Mouse (Mus musculus): ENCODE data around the gene Pirb. TPM values are rescaled to one million over a fixed set of nuclear protein-coding genes. Genes with fewer than 3 reads are reported as not detected.
A peak's percentile ranks its signal among the peaks of the same experiment; 100 is the strongest.

The Pirb gene
- polyA plus RNA-seq, 1 experiment, result 0.51 TPM

- Histone ChIP-seq H3K36me3 (ENCODE audit: control insufficient read depth, insufficient read depth, low read length) (no peaks in the 10 kb centered on the region), H3K27me3 (ENCODE audit: control insufficient read depth, insufficient read depth, low read length) (no peaks in the 10 kb centered on the region), H3K27ac (ENCODE audit: control insufficient read depth, insufficient read depth, low read depth, low read length) (no peak overlapping the region), H3K4me3 (ENCODE audit: control insufficient read depth, low read depth, low read length) (peak overlapping the region; percentile 6), H3K4me1 (ENCODE audit: control insufficient read depth, insufficient read depth, low read length) (peaks cover 21% of the 10 kb centered on the region)
- no peak for TF ChIP-seq POLR2A (IDR thresholded peaks at IDR 0.05; ENCODE audit: control insufficient read depth, low read depth, low read length)
- no peak for TF ChIP-seq CTCF (IDR thresholded peaks at IDR 0.05; ENCODE audit: control insufficient read depth, insufficient read depth, insufficient replicate concordance, low read depth, low read length)
Measured at GRCm38 (mm10) chr7:3666921-3667391, 53.2 kb downstream of the Pirb start.

GRCm38 (mm10) chr7:3665215-3666114 lies 54.7 kb downstream of the Pirb start, which contains the start of gene Leng1:
TSS of gene Leng1 (minus strand) at chr7:3665840.
- H3K4me3 ChIP-seq (ENCODE audit: control insufficient read depth, low read depth, low read length), result peak within 1 kb of the TSS; percentile 94
- peak within 1 kb of the TSS; percentile 81 for H3K27ac ChIP-seq (ENCODE audit: control insufficient read depth, insufficient read depth, low read depth, low read length)
- peaks cover 13% of the 10 kb centered on the region for H3K4me1 ChIP-seq (ENCODE audit: control insufficient read depth, insufficient read depth, low read length)
- no peaks in the 10 kb centered on the region; the same call in 1 of the 2 replicates for H3K36me3 ChIP-seq (ENCODE audit: control insufficient read depth, insufficient read depth, low read length)
- TF ChIP-seq POLR2A (IDR thresholded peaks at IDR 0.05; ENCODE audit: control insufficient read depth, low read depth, low read length) (peak; percentile 82), CTCF (IDR thresholded peaks at IDR 0.05; ENCODE audit: control insufficient read depth, insufficient read depth, insufficient replicate concordance, low read depth, low read length) (no peak)
- no peaks in the 10 kb centered on the region for H3K27me3 ChIP-seq (ENCODE audit: control insufficient read depth, insufficient read depth, low read length)

- Histone ChIP-seq H3K4me1 (ENCODE audit: control insufficient read depth, insufficient read depth, low read length) (peaks cover 13% of the 10 kb centered on the region), H3K4me3 (ENCODE audit: control insufficient read depth, low read depth, low read length) (peak overlapping the region; percentile 94), H3K27me3 (ENCODE audit: control insufficient read depth, insufficient read depth, low read length) (no peaks in the 10 kb centered on the region), H3K27ac (ENCODE audit: control insufficient read depth, insufficient read depth, low read depth, low read length) (peak overlapping the region; percentile 59), H3K36me3 (ENCODE audit: control insufficient read depth, insufficient read depth, low read length) (peaks cover 2% of the 10 kb centered on the region)
- TF ChIP-seq CTCF (IDR thresholded peaks at IDR 0.05; ENCODE audit: control insufficient read depth, insufficient read depth, insufficient replicate concordance, low read depth, low read length), result no peak
- no peak for TF ChIP-seq POLR2A (IDR thresholded peaks at IDR 0.05; ENCODE audit: control insufficient read depth, low read depth, low read length)
Measured at GRCm38 (mm10) chr7:3664524-3665214, 55.5 kb downstream of the Pirb start.

Other genes starting within 250 kb of the Pirb start
- gene Tarm1, start 217.8 kb downstream of the Pirb start, polyA plus RNA-seq (2012; rRNA removed), result 0.84 and 1.3 TPM in 2 replicates
- 1.9 and 3.2 TPM in 2 replicates for gene Oscar, start 104.2 kb downstream of the Pirb start, polyA plus RNA-seq (2012; rRNA removed)
- 99.6 and 122 TPM in 2 replicates for gene Ndufa3, start 103.0 kb downstream of the Pirb start, polyA plus RNA-seq (2012; rRNA removed)
- gene Tfpt, start 90.5 kb downstream of the Pirb start, polyA plus RNA-seq (2012; rRNA removed), result 17.2 and 18.1 TPM in 2 replicates
- 24.8 and 26.4 TPM in 2 replicates for gene Prpf31, start 90.4 kb downstream of the Pirb start, polyA plus RNA-seq (2012; rRNA removed)
- 26.3 and 27.1 TPM in 2 replicates for gene Cnot3, start 75.1 kb downstream of the Pirb start, polyA plus RNA-seq (2012; rRNA removed)
- gene Leng1, start 54.6 kb downstream of the Pirb start, polyA plus RNA-seq (2012; rRNA removed), result 5.2 and 5.7 TPM in 2 replicates
- 2.9 and 5.1 TPM in 2 replicates for gene Tmc4, start 42.8 kb downstream of the Pirb start, polyA plus RNA-seq (2012; rRNA removed)
- gene Tsen34, start 27.5 kb downstream of the Pirb start, polyA plus RNA-seq (2012; rRNA removed), result 14.0 and 14.6 TPM in 2 replicates
- 12.5 and 14.9 TPM in 2 replicates for gene Mboat7, start 26.9 kb downstream of the Pirb start, polyA plus RNA-seq (2012; rRNA removed)
- gene Rps9, start 16.4 kb downstream of the Pirb start, polyA plus RNA-seq (2012; rRNA removed), result 408 and 458 TPM in 2 replicates
- gene Gm15448, start 105.3 kb upstream of the Pirb start, polyA plus RNA-seq (2012; rRNA removed), result not detected in 2 replicates
- gene Pira2, start 124.7 kb upstream of the Pirb start, polyA plus RNA-seq (2012; rRNA removed), result 0.09 and 0.12 TPM in 2 replicates
- 0.11 TPM in 1 of 2 replicates, not detected in the other for gene Gm14548, start 177.7 kb upstream of the Pirb start, polyA plus RNA-seq (2012; rRNA removed)
- gene Lilra6, start 195.1 kb upstream of the Pirb start, polyA plus RNA-seq (2012; rRNA removed), result 0.10 and 0.25 TPM in 2 replicates